Mouse (Mus musculus) small intestine, adult 2 months (tissue): ENCODE results near the gene Sstr2.
A peak's percentile ranks its signal among the peaks of the same experiment; 100 is the strongest.

Experiments used
- CTCF ChIP-seq: fragments of 200-500 bp; IDR thresholded peaks from 2 replicates; pipeline ENCODE4 v1.5.1; 2012; ENCODE audit warnings: low read depth, mild to moderate bottlenecking, control low read depth, inconsistent platforms, low read length, moderate library complexity, mixed read lengths; ENCODE audit not compliant: insufficient replicate concordance, insufficient read length; ENCODE audit errors: extremely low read depth
- POLR2A ChIP-seq: fragments of 200-500 bp; IDR thresholded peaks from 2 replicates; pipeline ENCODE4 v1.6.1; 2012; ENCODE audit warnings: low read depth, mild to moderate bottlenecking, control low read depth, inconsistent platforms, low read length, moderate library complexity

GRCm38 (mm10) chr11:113648152-113648551 lies 29.0 kb downstream of the Sstr2 start:
- TF ChIP-seq CTCF, result peak; percentile 99
- no peak for TF ChIP-seq POLR2A
